Mouse (Mus musculus): ENCODE results near the gene Gm44790. TPM values are rescaled to one million over a fixed set of nuclear protein-coding genes. Genes with fewer than 3 reads are reported as not detected.

The Gm44790 gene
- polyA plus RNA-seq, 1 experiment from 2014 or later = not detected

- H3K4me2 ChIP-seq (replicated peaks) = no peak overlapping the region
- WGBS = 94% methylated on average over 18 of the region's 18 CpGs
- H3K27me3 ChIP-seq = no peaks in the 10 kb centered on the region
- H3K9me3 ChIP-seq = no peaks in the 10 kb centered on the region
- no peak overlapping the region for H3K27ac ChIP-seq
- no peak overlapping the region for H3K9ac ChIP-seq
- ATAC-seq (ENCODE audit: insufficient number of reproducible peaks, insufficient read depth, low FRiP score, low TSS enrichment) = no peak
- no peaks in the 10 kb centered on the region for H3K4me1 ChIP-seq
- H3K36me3 ChIP-seq = peaks cover 65% of the 10 kb centered on the region
- no peak overlapping the region for H3K4me3 ChIP-seq
Measured at GRCm38 (mm10) chr6:86445551-86445950, 19.1 kb downstream of the Gm44790 start.

DNA sequence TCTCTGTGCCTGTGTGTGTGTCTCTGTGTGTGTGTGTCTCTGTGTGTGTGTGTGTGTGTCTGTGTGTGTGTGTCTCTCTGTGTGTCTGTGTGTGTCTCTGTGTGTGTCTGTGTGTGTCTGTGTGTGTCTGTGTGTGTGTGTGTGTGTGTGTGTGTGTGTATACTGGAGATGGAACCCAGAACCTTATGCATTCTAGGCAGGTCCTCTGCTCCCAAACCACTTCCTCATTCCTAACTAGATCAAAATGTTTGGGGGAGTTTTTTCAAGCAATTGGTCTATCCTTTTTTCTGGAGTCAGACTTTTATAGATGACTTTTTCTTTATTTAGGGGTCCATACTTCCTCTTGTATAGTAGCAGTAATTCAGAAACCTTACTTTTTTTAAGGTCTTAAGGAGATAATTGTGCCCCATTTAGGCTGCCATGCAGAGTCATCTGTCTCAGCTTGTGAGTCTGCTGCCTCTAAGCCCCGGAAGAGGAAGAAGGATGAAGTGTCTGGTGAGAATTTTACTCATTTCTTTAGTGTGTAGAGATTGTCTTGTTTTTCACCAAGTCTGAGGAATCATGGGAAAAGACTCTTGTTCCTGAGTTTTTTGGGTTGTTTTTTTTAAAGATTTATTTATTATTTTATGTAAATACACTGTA, 20.6 kb downstream of the Gm44790 start:
- H3K4me3 ChIP-seq = no peak overlapping the region
- H3K9me3 ChIP-seq = no peaks in the 10 kb centered on the region
- WGBS = 88% methylated on average over 1 of the region's 1 CpGs
- peaks cover 66% of the 10 kb centered on the region for H3K36me3 ChIP-seq
- H3K27ac ChIP-seq = no peak overlapping the region
- H3K27me3 ChIP-seq = no peaks in the 10 kb centered on the region
- ATAC-seq (ENCODE audit: insufficient number of reproducible peaks, insufficient read depth, low FRiP score, low TSS enrichment) = no peak
- H3K9ac ChIP-seq = no peak overlapping the region
- no peaks in the 10 kb centered on the region for H3K4me1 ChIP-seq
- H3K4me2 ChIP-seq (replicated peaks) = no peak overlapping the region

DNA sequence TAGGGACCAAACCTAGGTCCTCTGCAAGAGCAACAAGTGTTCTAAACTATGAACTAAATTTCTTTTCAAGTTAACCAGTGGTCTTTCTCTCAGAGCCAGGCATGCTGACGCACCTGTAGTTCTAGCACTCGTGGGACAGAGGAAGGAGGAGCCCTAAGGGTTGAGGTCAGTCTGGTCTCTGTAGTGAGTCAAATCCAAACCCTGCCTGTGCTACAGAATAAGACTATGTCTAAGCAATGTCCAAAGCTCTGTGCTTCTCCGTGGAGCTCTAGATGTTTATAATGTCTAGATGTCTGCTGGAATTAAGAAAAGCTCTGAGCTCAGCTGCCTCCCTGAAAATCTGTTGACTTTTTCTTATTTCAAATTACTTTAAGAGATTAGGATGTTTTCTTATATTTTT, 30.3 kb downstream of the Gm44790 start:
- Histone ChIP-seq H3K27me3 (no peaks in the 10 kb centered on the region), H3K9me3 (no peaks in the 10 kb centered on the region), H3K27ac (no peak overlapping the region), H3K4me3 (no peak overlapping the region), H3K4me1 (no peaks in the 10 kb centered on the region), H3K4me2 (replicated peaks) (no peak overlapping the region), H3K36me3 (peaks cover 43% of the 10 kb centered on the region), H3K9ac (no peak overlapping the region)
- ATAC-seq (ENCODE audit: insufficient number of reproducible peaks, insufficient read depth, low FRiP score, low TSS enrichment) = no peak
- WGBS = 87% methylated on average over 3 of the region's 3 CpGs

DNA sequence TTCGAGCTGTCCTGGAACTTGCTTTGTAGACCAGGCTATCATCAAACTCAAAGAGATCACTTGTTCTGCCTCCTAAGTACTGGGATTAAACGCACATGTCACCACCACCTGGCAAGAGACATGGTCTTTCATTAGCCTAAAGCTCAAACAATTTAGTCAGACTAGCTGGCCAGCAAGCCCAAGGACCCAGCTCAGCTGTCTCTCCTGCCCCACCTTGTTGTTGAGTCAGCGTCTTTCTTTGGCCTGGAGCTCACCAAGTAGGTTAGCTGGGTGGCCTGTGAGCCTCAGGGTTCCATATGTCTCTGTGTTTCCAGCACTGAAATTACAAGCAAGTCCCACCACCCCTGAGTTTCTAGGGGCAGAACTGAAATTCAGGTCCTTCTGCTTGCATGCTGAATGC, 36.6 kb downstream of the Gm44790 start:
- 89% methylated on average over 3 of the region's 3 CpGs for WGBS
- Histone ChIP-seq H3K27ac (no peak overlapping the region), H3K36me3 (peaks cover 56% of the 10 kb centered on the region), H3K4me1 (no peaks in the 10 kb centered on the region), H3K9me3 (no peaks in the 10 kb centered on the region), H3K9ac (no peak overlapping the region), H3K27me3 (no peaks in the 10 kb centered on the region), H3K4me3 (no peak overlapping the region), H3K4me2 (replicated peaks) (no peak overlapping the region)
- ATAC-seq (ENCODE audit: insufficient number of reproducible peaks, insufficient read depth, low FRiP score, low TSS enrichment) = no peak

- peak overlapping the region; percentile 60 for H3K4me2 ChIP-seq (replicated peaks)
- no peak for ATAC-seq (ENCODE audit: insufficient number of reproducible peaks, insufficient read depth, low FRiP score, low TSS enrichment)
- no peak overlapping the region; the same call in 1 of the 2 replicates for H3K9ac ChIP-seq
- peaks cover 8% of the 10 kb centered on the region for H3K4me1 ChIP-seq
- WGBS = 94% methylated on average over 3 of the region's 3 CpGs
- no peaks in the 10 kb centered on the region for H3K9me3 ChIP-seq
- 0 out of 2 replicates have a peak, but pooled peaks cover 16% of the 10 kb centered on the region for H3K36me3 ChIP-seq
- no peaks in the 10 kb centered on the region for H3K27me3 ChIP-seq
- H3K4me3 ChIP-seq = no peak overlapping the region
- peak overlapping the region; percentile 83; the same call in 1 of the 2 replicates for H3K27ac ChIP-seq
Measured at GRCm38 (mm10) chr6:86471317-86471716, 44.9 kb downstream of the Gm44790 start.

- H3K36me3 ChIP-seq = 0 out of 2 replicates have a peak, but pooled peaks cover 14% of the 10 kb centered on the region
- peak overlapping the region; percentile 64 for H3K9ac ChIP-seq
- peak overlapping the region; percentile 60 for H3K4me2 ChIP-seq (replicated peaks)
- no peaks in the 10 kb centered on the region for H3K9me3 ChIP-seq
- peak overlapping the region; percentile 83 for H3K27ac ChIP-seq
- H3K27me3 ChIP-seq = no peaks in the 10 kb centered on the region
- 31% methylated on average over 9 of the region's 9 CpGs for WGBS
- peaks cover 8% of the 10 kb centered on the region for H3K4me1 ChIP-seq
- peak; percentile 35; the same call in 1 of the 2 replicates for ATAC-seq (ENCODE audit: insufficient number of reproducible peaks, insufficient read depth, low FRiP score, low TSS enrichment)
- H3K4me3 ChIP-seq = peak overlapping the region; percentile 36
Measured at GRCm38 (mm10) chr6:86471760-86472099, 45.3 kb downstream of the Gm44790 start.

GRCm38 (mm10) chr6:86472100-86472955, 45.9 kb downstream of the Gm44790 start:
- Histone ChIP-seq H3K4me3 (peak overlapping the region; percentile 36), H3K9me3 (no peaks in the 10 kb centered on the region), H3K4me2 (replicated peaks) (peak overlapping the region; percentile 60), H3K9ac (peak overlapping the region; percentile 64), H3K27me3 (no peaks in the 10 kb centered on the region), H3K36me3 (0 out of 2 replicates have a peak, but pooled peaks cover 8% of the 10 kb centered on the region), H3K27ac (peak overlapping the region; percentile 83), H3K4me1 (peaks cover 8% of the 10 kb centered on the region)
- peak; percentile 93 for ATAC-seq (ENCODE audit: insufficient number of reproducible peaks, insufficient read depth, low FRiP score, low TSS enrichment)
- under 1% methylated on average over 55 of the region's 56 CpGs for WGBS

- Histone ChIP-seq H3K36me3 (0 out of 2 replicates have a peak, but pooled peaks cover 6% of the 10 kb centered on the region), H3K4me1 (peaks cover 14% of the 10 kb centered on the region), H3K4me2 (replicated peaks) (peak overlapping the region; percentile 60), H3K4me3 (peak overlapping the region; percentile 36), H3K27ac (peak overlapping the region; percentile 83), H3K9ac (peak overlapping the region; percentile 47; the same call in 1 of the 2 replicates), H3K9me3 (no peaks in the 10 kb centered on the region), H3K27me3 (no peaks in the 10 kb centered on the region)
- WGBS = 72% methylated on average over 7 of the region's 7 CpGs
- ATAC-seq (ENCODE audit: insufficient number of reproducible peaks, insufficient read depth, low FRiP score, low TSS enrichment) = no peak
Measured at GRCm38 (mm10) chr6:86473077-86473476, 46.6 kb downstream of the Gm44790 start.

DNA sequence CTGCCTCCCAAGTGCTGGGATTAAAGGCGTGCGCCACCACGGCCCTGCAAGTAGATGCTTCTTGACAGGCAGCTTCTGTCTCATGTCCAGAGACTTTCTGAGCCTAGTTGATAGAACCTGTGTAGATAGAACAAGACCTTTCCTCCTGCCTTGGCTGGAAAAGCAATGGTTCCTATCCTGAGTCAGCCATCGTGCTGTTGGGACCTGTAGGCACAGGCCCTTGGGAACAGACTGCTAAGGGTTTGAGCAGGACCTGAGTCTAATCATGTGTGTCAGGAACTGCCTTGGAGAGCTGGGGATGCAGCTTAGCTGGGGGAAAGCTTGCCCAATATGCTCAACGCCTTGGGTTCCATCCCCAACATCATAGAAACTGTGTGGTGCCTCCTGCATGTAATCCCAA, 47.6 kb downstream of the Gm44790 start:
- H3K4me3 ChIP-seq = no peak overlapping the region
- no peak overlapping the region for H3K9ac ChIP-seq
- H3K4me1 ChIP-seq = peaks cover 23% of the 10 kb centered on the region
- H3K36me3 ChIP-seq = 0 out of 2 replicates have a peak, but pooled peaks cover 6% of the 10 kb centered on the region
- H3K9me3 ChIP-seq = no peaks in the 10 kb centered on the region
- no peak overlapping the region for H3K27ac ChIP-seq
- no peak for ATAC-seq (ENCODE audit: insufficient number of reproducible peaks, insufficient read depth, low FRiP score, low TSS enrichment)
- H3K27me3 ChIP-seq = no peaks in the 10 kb centered on the region
- no peak overlapping the region for H3K4me2 ChIP-seq (replicated peaks)
- WGBS = 96% methylated on average over 5 of the region's 5 CpGs

DNA sequence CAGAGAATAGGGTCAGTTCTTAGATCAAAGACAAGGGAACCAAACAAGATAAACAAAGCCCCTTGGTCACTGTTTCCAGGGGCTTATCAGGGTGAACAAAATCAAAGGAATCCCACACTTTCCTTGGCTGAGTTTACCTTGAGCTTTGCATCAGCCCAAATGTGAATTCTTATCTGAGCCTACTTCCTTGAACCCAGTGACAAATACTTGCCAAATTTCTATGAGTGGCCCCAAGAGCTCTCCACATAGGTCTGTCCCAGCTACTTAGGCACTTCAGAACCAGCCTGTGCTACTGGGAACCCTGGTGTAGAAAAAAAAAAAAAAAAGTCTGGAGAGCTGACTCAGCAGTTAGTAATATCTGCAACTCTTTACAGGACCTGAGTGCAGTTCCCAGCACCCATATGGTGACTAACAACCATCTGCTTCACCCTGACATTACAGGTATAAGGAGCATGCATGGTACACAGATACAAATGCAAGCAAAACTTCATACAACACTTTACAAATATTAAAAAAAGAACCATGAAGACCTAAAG, 48.3 kb downstream of the Gm44790 start:
- no peak overlapping the region for H3K4me3 ChIP-seq
- H3K36me3 ChIP-seq = 0 out of 2 replicates have a peak, but pooled peaks cover 2% of the 10 kb centered on the region
- H3K27me3 ChIP-seq = no peaks in the 10 kb centered on the region
- no peak overlapping the region for H3K9ac ChIP-seq
- peaks cover 29% of the 10 kb centered on the region for H3K4me1 ChIP-seq
- no peak overlapping the region for H3K4me2 ChIP-seq (replicated peaks)
- ATAC-seq (ENCODE audit: insufficient number of reproducible peaks, insufficient read depth, low FRiP score, low TSS enrichment) = no peak
- H3K27ac ChIP-seq = no peak overlapping the region
- no peaks in the 10 kb centered on the region for H3K9me3 ChIP-seq

- H3K27ac ChIP-seq = peak overlapping the region; percentile 56
- H3K4me3 ChIP-seq = no peak overlapping the region
- ATAC-seq (ENCODE audit: insufficient number of reproducible peaks, insufficient read depth, low FRiP score, low TSS enrichment) = no peak
Measured at GRCm38 (mm10) chr6:86475462-86476167, 49.2 kb downstream of the Gm44790 start.

More at GRCm38 (mm10) chr6:86475462-86476167, 49.2 kb downstream of the Gm44790 start:
- H3K36me3 ChIP-seq = no peaks in the 10 kb centered on the region
- H3K4me2 ChIP-seq (replicated peaks) = no peak overlapping the region
- no peaks in the 10 kb centered on the region for H3K9me3 ChIP-seq
- H3K27me3 ChIP-seq = no peaks in the 10 kb centered on the region
- peaks cover 38% of the 10 kb centered on the region for H3K4me1 ChIP-seq
- no peak overlapping the region for H3K9ac ChIP-seq
- 61% methylated on average over 9 of the region's 9 CpGs for WGBS
